Mouse (Mus musculus): ENCODE results near the gene Yeats2.

Gene Yeats2

DNA sequence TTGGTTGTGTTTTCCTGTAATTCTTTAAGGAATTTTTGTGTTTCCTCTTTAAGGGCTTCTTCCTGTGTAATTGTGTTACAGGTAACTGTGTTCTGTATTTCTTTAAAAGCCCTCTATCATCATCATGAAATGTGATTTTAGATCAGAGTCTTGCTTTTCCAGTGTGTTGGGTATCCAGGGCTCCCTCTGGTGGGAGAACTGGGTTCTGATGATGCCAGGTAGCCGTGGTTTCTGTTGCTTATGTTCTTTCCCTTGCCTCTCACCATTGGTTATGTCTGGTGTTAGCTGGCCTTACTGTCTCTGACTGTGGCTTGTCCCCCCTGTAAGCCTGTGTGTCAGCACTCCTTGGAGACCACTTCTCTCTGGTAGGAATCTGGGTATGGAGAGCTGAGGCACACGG lies 44.5 kb downstream of the Yeats2 start:
- in situ Hi-C loops (cut with MboI; ENCODE audit: unreplicated experiment in 2 of 2): loop anchor here (5.0 kb wide), 1 partner anchor 463 kb away; no protein-coding TSS in a partner anchor

- in situ Hi-C loops (cut with MboI; ENCODE audit: unreplicated experiment in 2 of 2): no loop called here
Observed at GRCm38 (mm10) chr16:20191161-20191882, 50.5 kb downstream of the Yeats2 start.

DNA sequence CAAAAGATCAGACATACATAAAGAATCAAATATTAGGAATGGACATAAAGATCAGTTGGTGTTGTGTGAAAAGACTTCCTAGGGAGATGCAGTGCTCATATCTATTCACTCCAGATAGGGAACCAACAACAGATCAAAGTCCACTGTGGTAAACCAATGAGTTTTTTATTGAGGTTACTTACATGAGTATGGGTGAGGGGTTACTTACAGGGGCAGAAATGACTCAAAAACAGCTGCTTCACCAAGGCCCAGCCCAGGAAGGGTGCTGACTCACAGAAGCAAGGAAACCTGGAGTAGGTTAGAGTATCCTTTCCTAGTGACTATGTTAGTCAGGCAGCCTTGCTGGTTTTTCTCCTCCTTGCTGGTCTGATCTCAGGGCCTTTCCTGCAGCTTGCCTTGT lies 51.2 kb downstream of the Yeats2 start:
- in situ Hi-C loops (cut with MboI; ENCODE audit: unreplicated experiment in 2 of 2): no loop called here

- in situ Hi-C loops (cut with MboI; ENCODE audit: unreplicated experiment in 2 of 2): no loop called here
Observed at GRCm38 (mm10) chr16:20195546-20195945, 54.7 kb downstream of the Yeats2 start.

DNA sequence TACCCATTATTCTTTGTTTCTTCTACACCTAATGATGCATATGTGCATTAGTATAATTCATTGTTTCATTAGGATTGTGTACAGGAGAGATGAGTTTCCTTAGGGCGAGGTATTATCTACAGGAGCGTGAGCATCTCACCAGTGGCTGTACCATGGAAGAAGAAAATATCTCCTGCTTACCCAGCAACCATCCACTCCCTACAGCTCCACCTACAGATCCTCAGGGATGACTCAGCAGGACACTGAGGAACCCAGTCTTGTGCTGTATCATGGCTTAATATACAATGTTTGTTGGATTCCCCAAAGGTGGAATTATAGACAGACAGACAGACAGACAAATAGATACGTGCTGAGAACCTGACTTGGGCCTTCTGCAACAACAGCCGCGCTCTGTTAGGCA lies 56.1 kb downstream of the Yeats2 start:
- in situ Hi-C loops (cut with MboI; ENCODE audit: unreplicated experiment in 2 of 2): no loop called here

DNA sequence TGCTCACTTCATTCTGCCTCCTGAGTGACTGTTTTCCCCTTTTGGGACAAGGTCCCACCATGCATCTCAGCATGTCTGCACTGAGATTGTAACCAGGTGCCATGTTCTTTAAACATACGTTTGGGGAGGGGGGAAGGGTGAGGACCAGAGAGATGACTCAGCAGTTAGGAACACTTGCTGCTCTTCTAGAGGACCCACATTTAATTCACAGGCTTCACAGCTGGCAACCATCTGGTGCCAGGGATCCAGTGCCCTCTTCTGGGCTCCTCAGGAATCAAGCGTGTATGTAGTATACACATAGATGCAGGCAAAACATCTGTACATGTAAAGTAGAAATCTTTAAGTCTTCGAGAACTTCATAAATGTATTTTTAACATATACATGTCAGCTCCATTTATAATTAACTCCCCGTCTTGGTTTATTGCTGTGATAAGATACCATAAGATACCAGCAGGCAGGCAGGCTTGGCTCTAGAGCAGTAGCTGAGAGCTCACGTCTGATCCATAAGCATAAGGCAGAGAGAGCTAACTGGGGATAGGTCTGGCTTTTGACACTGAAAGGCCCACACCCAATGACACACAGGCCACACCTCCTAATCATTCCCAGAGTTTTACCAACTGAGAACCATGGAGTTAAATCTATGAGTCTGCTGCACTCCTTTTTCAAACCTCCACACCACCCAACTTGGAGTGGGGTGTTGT lies 58.8 kb downstream of the Yeats2 start:
- in situ Hi-C loops (cut with MboI; ENCODE audit: unreplicated experiment in 2 of 2): loop anchor here (25.0 kb wide), 2 partner anchors 438 to 988 kb away; partner anchors contain the start of gene Ece2 (in 1 of the 2)

- in situ Hi-C loops (cut with MboI; ENCODE audit: unreplicated experiment in 2 of 2): loop anchor here (10.0 to 25.0 kb wide), 3 partner anchors 424 to 974 kb away; partner anchors contain the start of gene Ece2 (in 1 of the 2)
Observed at GRCm38 (mm10) chr16:20213591-20214226, 72.8 kb downstream of the Yeats2 start.

DNA sequence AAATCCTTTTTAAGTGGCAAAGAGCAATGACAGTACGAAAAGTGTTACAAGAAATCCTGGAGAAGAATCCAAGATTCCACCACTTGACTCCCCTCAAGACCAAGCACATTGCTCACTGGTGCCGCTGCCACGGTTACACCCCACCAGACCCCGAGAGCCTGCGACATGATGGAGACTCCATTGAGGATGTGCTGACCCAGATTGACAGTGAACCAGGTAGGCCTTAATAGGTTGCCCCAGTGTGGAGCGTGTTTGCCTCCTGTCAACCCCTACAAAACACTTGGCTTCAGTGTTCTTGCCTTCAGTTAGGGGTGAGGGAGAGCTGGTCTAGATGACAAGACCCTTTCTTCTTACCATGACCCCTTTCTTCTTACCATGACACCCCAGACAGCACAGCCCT lies 81.9 kb downstream of the Yeats2 start:
- in situ Hi-C loops (cut with MboI; ENCODE audit: unreplicated experiment in 2 of 2): loop anchor here (25.0 kb wide), 2 partner anchors 415 to 965 kb away; partner anchors contain the start of gene Ece2 (in 1 of the 2)

- in situ Hi-C loops (cut with MboI; ENCODE audit: unreplicated experiment in 2 of 2): no loop called here
Observed at GRCm38 (mm10) chr16:20226676-20227075, 85.8 kb downstream of the Yeats2 start.

GRCm38 (mm10) chr16:20227504-20227903 lies 86.6 kb downstream of the Yeats2 start:
- in situ Hi-C loops (cut with MboI; ENCODE audit: unreplicated experiment in 2 of 2): no loop called here

- in situ Hi-C loops (cut with MboI; ENCODE audit: unreplicated experiment in 2 of 2): no loop called here
Observed at GRCm38 (mm10) chr16:20228167-20228566, 87.3 kb downstream of the Yeats2 start.

DNA sequence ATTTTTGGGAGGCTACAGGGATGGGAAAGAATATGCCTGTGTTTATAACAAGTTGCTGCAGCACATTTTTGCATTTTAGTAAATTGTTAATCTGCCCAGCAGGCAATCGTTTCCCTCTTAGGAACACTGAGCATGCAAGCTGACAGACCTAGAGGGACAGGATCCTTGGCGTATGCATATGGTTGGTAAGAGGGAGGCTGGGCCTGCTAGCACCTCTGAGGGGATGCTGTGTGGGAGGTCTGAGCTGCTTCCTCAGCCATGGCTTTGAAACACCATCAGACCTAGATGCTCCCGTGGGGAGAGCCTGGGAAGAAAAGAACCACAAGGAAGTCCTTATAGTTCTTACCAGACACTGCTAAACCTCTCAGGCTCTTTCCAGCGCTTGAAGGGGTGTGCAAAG lies 93.5 kb downstream of the Yeats2 start:
- in situ Hi-C loops (cut with MboI; ENCODE audit: unreplicated experiment in 2 of 2): no loop called here

DNA sequence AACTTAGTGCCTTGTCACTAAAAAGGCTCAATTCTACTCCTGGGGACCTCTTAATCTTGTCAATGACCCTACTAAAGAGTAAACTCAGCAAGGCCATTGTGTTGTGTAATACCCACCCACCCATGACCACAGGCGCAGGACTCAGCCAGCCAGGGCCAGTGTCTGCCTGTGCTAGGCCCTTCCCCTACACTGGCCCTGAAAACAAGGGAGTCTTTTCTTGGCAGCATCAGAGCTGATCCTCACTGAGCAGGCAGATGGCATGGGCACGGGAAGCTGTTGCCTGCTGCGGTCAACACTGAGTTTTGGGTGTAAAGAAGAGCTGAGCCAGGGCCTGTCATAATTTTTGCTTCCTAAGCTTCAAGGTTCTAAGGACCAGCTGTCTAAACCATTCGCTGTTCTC lies 96.6 kb downstream of the Yeats2 start:
- in situ Hi-C loops (cut with MboI; ENCODE audit: unreplicated experiment in 2 of 2): no loop called here

DNA sequence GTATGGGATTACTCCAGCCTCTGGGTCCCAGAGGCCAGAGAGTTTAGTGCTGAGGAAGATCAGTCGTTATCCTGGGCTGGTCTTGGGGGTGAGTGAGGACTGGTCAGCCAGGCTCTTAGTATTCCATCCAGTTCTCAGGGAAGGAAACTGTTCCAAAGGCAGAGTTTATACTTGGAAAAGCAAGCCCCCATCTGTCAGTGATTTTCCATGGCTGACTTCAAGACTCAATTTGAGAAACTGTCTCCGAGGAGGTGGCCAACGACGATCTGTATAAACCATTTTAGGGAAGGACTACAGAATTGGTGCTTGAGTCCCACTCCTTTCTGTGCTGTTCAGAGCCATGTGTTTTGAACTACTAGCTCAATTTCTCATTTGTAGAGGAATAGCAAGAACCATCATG lies 97.8 kb downstream of the Yeats2 start:
- in situ Hi-C loops (cut with MboI; ENCODE audit: unreplicated experiment in 2 of 2): no loop called here

- in situ Hi-C loops (cut with MboI; ENCODE audit: unreplicated experiment in 2 of 2): no loop called here
Observed at GRCm38 (mm10) chr16:20240468-20241414, 99.9 kb downstream of the Yeats2 start, which contains the start of gene Map6d1. Map6d1 (minus strand) TSS chr16:20241358.

DNA sequence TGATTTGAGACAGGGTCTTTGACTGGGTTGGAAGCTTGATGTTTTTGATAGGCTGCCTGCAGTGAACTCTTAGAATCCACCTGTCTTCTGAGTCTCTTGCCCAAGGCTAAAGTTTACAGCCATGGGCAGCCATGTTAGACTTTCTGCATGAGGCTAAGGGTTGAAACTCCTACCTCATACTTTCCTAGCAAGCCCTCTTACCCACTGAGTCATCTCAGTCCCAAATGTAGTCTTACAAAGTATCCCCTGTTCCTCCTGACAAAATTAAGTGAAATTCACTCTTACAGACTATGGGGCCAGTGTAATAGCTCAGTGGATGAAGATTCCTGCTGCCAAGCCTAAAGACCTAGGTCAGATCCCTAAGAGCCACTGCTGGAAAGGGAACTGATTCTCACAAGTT lies 106.2 kb downstream of the Yeats2 start:
- in situ Hi-C loops (cut with MboI; ENCODE audit: unreplicated experiment in 2 of 2): no loop called here

- in situ Hi-C loops (cut with MboI; ENCODE audit: unreplicated experiment in 2 of 2): no loop called here
Observed at GRCm38 (mm10) chr16:20248442-20249174, 107.7 kb downstream of the Yeats2 start.

DNA sequence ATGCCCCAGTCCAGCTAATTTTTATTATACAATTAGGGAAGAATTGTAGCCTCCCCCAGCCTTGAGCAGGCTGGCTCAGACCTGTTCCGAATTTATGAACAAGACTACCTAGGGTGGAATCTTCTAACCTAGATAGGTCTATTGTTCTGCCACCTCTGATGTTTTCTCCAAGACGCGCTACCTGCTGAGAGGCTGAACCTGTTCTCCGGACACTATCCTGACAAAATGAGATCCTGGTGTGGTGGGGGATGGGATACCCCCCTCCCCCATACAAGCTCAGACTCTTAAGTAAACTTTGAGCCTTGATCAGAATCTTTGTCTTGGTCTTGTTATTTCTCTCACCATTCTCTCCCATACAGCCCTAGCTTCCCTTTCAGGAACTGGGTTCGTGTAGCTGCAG lies 117.1 kb downstream of the Yeats2 start:
- in situ Hi-C loops (cut with MboI; ENCODE audit: unreplicated experiment in 2 of 2): no loop called here

- in situ Hi-C loops (cut with MboI; ENCODE audit: unreplicated experiment in 2 of 2): no loop called here
Observed at GRCm38 (mm10) chr16:20265089-20265488, 124.2 kb downstream of the Yeats2 start.

GRCm38 (mm10) chr16:20271339-20271738 lies 130.5 kb downstream of the Yeats2 start:
- in situ Hi-C loops (cut with MboI; ENCODE audit: unreplicated experiment in 2 of 2): no loop called here

All from v-Abl transformed pro-B cells (cell line).